Mouse (Mus musculus): ENCODE results near the gene Gdf15.
A peak's percentile ranks its signal among the peaks of the same experiment; 100 is the strongest.

Gene Gdf15

GRCm38 (mm10) chr8:70627041-70627440 lies 5.2 kb downstream of the Gdf15 start:
- DNase-seq, result no peak

- peak in 1 of 2 experiments; percentile 65 for DNase-seq
Measured at GRCm38 (mm10) chr8:70625104-70625503, 7.2 kb downstream of the Gdf15 start.

- no peak for DNase-seq
Measured at GRCm38 (mm10) chr8:70622220-70622619, 10.0 kb downstream of the Gdf15 start.

- DNase-seq, result peak; percentile 84 to 89
Measured at GRCm38 (mm10) chr8:70618888-70619334, 13.3 kb downstream of the Gdf15 start.

- no peak for DNase-seq
Measured at GRCm38 (mm10) chr8:70617985-70618384, 14.3 kb downstream of the Gdf15 start.

GRCm38 (mm10) chr8:70616645-70617044 lies 15.6 kb downstream of the Gdf15 start:
- peak in 1 of 2 experiments; percentile 21 for DNase-seq

- peak in 1 of 2 experiments; percentile 11 for DNase-seq
Measured at GRCm38 (mm10) chr8:70615894-70616293, 16.4 kb downstream of the Gdf15 start, which contains the start of gene Lrrc25. TSS of gene Lrrc25 (plus strand) at chr8:70616155.

GRCm38 (mm10) chr8:70615281-70615680 lies 17.0 kb downstream of the Gdf15 start:
- no peak for DNase-seq

GRCm38 (mm10) chr8:70614469-70614868 lies 17.8 kb downstream of the Gdf15 start:
- no peak for DNase-seq

GRCm38 (mm10) chr8:70613763-70614162 lies 18.5 kb downstream of the Gdf15 start:
- no peak for DNase-seq

GRCm38 (mm10) chr8:70611849-70612248 lies 20.4 kb downstream of the Gdf15 start:
- peak; percentile 83 to 93 for DNase-seq

GRCm38 (mm10) chr8:70610796-70611771 lies 21.2 kb downstream of the Gdf15 start:
- peak; percentile 73 to 88 for DNase-seq

- peak; percentile 79 to 83 for DNase-seq
Measured at GRCm38 (mm10) chr8:70609849-70610795, 22.1 kb downstream of the Gdf15 start.

GRCm38 (mm10) chr8:70609368-70609848 lies 22.8 kb downstream of the Gdf15 start:
- DNase-seq, result peak; percentile 75 to 78

GRCm38 (mm10) chr8:70608749-70609367 lies 23.4 kb downstream of the Gdf15 start, which contains the start of gene Ssbp4:
TSS of gene Ssbp4 (minus strand) at chr8:70608872.
- no peak for DNase-seq

- DNase-seq, result peak in 1 of 2 experiments; percentile 51
Measured at GRCm38 (mm10) chr8:70607898-70608748, 24.1 kb downstream of the Gdf15 start.

GRCm38 (mm10) chr8:70607603-70607897 lies 24.7 kb downstream of the Gdf15 start:
- DNase-seq, result no peak

- DNase-seq, result no peak
Measured at GRCm38 (mm10) chr8:70606780-70607602, 25.3 kb downstream of the Gdf15 start.

GRCm38 (mm10) chr8:70605871-70606779 lies 26.1 kb downstream of the Gdf15 start:
- DNase-seq, result no peak
